7 mouse cellular contexts compared by ENCODE assay signal in the genomic region with DNA sequence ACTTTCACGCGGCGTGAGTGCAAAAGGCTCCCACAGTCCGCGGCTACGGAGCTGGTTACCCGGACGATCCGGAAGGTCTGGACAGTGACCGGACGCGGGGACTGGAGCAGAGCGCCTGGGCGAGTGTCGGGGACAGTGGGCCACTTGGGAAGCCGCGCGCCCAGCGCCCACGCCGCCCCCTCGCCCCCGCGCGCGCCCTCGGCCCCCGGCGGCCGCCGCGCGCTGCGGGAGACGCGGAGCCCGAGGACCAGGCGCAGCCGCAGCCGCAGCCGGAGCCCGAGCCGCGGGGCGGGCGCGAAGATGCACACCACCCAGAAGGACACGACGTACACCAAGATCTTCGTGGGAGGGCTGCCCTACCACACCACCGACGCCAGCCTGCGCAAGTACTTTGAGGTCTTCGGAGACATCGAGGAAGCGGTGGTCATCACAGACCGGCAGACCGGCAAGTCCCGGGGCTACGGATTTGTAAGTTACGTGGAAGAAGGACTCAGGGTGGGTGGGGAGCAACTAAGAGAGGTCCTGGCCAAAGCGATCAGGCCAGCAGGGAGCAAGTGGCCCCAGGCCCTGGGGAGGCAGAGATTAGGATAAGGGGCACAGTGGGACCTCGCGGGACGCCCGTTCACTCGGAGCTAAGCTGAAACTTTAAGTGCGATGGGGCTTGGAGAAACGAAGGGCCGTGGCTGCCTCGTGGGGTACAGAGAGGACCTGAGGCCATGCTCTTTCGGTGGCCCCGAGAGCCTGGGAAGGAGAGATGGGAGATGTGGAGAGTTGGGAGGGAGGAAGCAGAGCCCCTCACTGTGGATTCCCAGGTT. TPM values are rescaled to one million over a fixed set of nuclear protein-coding genes. Genes with fewer than 3 reads are reported as not detected.
A peak's percentile ranks its signal among the peaks of the same experiment; 100 is the strongest.
DNase-seq lines count a peak whose midpoint lies in the region; ATAC-seq and TF ChIP-seq lines count a peak whose summit lies in the region.

No protein-coding gene starts in this region.

- no peak for TF ChIP-seq CTCF in stomach, postnatal 0 days (IDR thresholded peaks at IDR 0.05; ENCODE audit: low read depth)

- peaks cover 15% of the 10 kb centered on the region for H3K4me1 ChIP-seq in megakaryocyte, embryonic 14.5 days
- no peaks in the 10 kb centered on the region for H3K4me1 ChIP-seq in brown adipose tissue, adult 24 weeks (ENCODE audit: control insufficient read depth, insufficient read depth, insufficient read length, low read length)
- H3K4me1 ChIP-seq in forebrain, embryonic 14.5 days (ENCODE audit: control insufficient read depth, insufficient read depth, low read length) = no peaks in the 10 kb centered on the region
- peaks cover 4% of the 10 kb centered on the region; the same call in 1 of the 2 replicates for H3K4me1 ChIP-seq in midbrain, embryonic 11.5 days (ENCODE audit: control insufficient read depth, insufficient read depth, low read length)
- H3K4me1 ChIP-seq in stomach, postnatal 0 days (replicated peaks; ENCODE audit: control insufficient read depth, insufficient read depth) = no peaks in the 10 kb centered on the region

- H3K9me3 ChIP-seq in megakaryocyte, embryonic 14.5 days = 0 out of 2 replicates have a peak, but pooled peaks cover 3% of the 10 kb centered on the region
- no peaks in the 10 kb centered on the region for H3K9me3 ChIP-seq in forebrain, embryonic 14.5 days (replicated peaks; ENCODE audit: control insufficient read depth, low read length)
- H3K9me3 ChIP-seq in midbrain, embryonic 11.5 days (ENCODE audit: control insufficient read depth, low read length) = no peaks in the 10 kb centered on the region
- no peaks in the 10 kb centered on the region for H3K9me3 ChIP-seq in stomach, postnatal 0 days (ENCODE audit: control insufficient read depth, low read length)

- WGBS in forebrain, embryonic 14.5 days = under 1% methylated on average over 73 of the region's 73 CpGs
- WGBS in midbrain, embryonic 11.5 days = under 1% methylated on average over 72 of the region's 73 CpGs
- 2% methylated on average over 62 of the region's 73 CpGs for WGBS in stomach, postnatal 0 days

- peaks cover 60% of the 10 kb centered on the region for H3K27me3 ChIP-seq in megakaryocyte, embryonic 14.5 days (replicated peaks)
- H3K27me3 ChIP-seq in forebrain, embryonic 14.5 days (replicated peaks; ENCODE audit: control insufficient read depth, insufficient read depth, low read length) = no peaks in the 10 kb centered on the region
- no peaks in the 10 kb centered on the region for H3K27me3 ChIP-seq in midbrain, embryonic 11.5 days (ENCODE audit: control insufficient read depth, insufficient read depth, low read length)
- H3K27me3 ChIP-seq in stomach, postnatal 0 days (ENCODE audit: control insufficient read depth, insufficient read depth, low read length) = no peaks in the 10 kb centered on the region

- no peak for TF ChIP-seq EP300 in stomach, postnatal 0 days (optimal IDR thresholded peaks at IDR 0.05)

- peak overlapping the region; percentile 81 for H3K9ac ChIP-seq in forebrain, embryonic 14.5 days (ENCODE audit: low read length)
- H3K9ac ChIP-seq in midbrain, embryonic 11.5 days (ENCODE audit: low read length) = peak overlapping the region; percentile 83
- peak overlapping the region; percentile 63 for H3K9ac ChIP-seq in stomach, postnatal 0 days (ENCODE audit: low read length)

- H3K27ac ChIP-seq in brown adipose tissue, adult 24 weeks (replicated peaks; ENCODE audit: low read depth, low read length) = no peak overlapping the region
- peak overlapping the region; percentile 55; the same call in 1 of the 2 replicates for H3K27ac ChIP-seq in forebrain, embryonic 14.5 days (ENCODE audit: low read depth, low read length)
- peak overlapping the region; percentile 71 for H3K27ac ChIP-seq in midbrain, embryonic 11.5 days (ENCODE audit: low read depth, low read length)
- peak overlapping the region; percentile 61 for H3K27ac ChIP-seq in stomach, postnatal 0 days (replicated peaks)

- no peak for DNase-seq in forebrain, embryonic 14.5 days (ENCODE audit: low spot score)
- peak; percentile 4 for DNase-seq in kidney, postnatal 14 days
- peak; percentile 95 for DNase-seq in midbrain, embryonic 11.5 days (ENCODE audit: low spot score, missing footprints)
- peak; percentile 24 for DNase-seq in stomach, postnatal 0 days (ENCODE audit: low spot score)

- H3K36me3 ChIP-seq in megakaryocyte, embryonic 14.5 days (replicated peaks; ENCODE audit: low read length) = no peaks in the 10 kb centered on the region
- no peaks in the 10 kb centered on the region for H3K36me3 ChIP-seq in forebrain, embryonic 14.5 days (ENCODE audit: control insufficient read depth, insufficient read depth, low read length)
- no peaks in the 10 kb centered on the region for H3K36me3 ChIP-seq in midbrain, embryonic 11.5 days (ENCODE audit: control insufficient read depth, insufficient read depth, low read length)
- H3K36me3 ChIP-seq in stomach, postnatal 0 days (ENCODE audit: control insufficient read depth, insufficient read depth, low read length) = no peaks in the 10 kb centered on the region

- H3K4me3 ChIP-seq in megakaryocyte, embryonic 14.5 days (replicated peaks) = peak overlapping the region; percentile 90
- H3K4me3 ChIP-seq in brown adipose tissue, adult 24 weeks (ENCODE audit: insufficient read depth, low read depth, low read length) = peak overlapping the region; percentile 58
- peak overlapping the region; percentile 59 for H3K4me3 ChIP-seq in forebrain, embryonic 14.5 days (ENCODE audit: low read depth, low read length)
- peak overlapping the region; percentile 78 for H3K4me3 ChIP-seq in midbrain, embryonic 11.5 days (ENCODE audit: low read depth, low read length)
- peak overlapping the region; percentile 56 for H3K4me3 ChIP-seq in stomach, postnatal 0 days (ENCODE audit: low read depth, low read length)

- peak overlapping the region; percentile 94 for H3K4me2 ChIP-seq in forebrain, embryonic 14.5 days (ENCODE audit: low read length)
- peak overlapping the region; percentile 79 for H3K4me2 ChIP-seq in midbrain, embryonic 11.5 days
- peak overlapping the region; percentile 83 for H3K4me2 ChIP-seq in stomach, postnatal 0 days (replicated peaks; ENCODE audit: low read depth)

- no peak for ATAC-seq in megakaryocyte, adult 5-6 weeks (ENCODE audit: poor library complexity, severe bottlenecking)
- ATAC-seq in forebrain, embryonic 14.5 days = peak; percentile 61
- peak; percentile 70 for ATAC-seq in midbrain, embryonic 11.5 days (ENCODE audit: low FRiP score)
- peak; percentile 51; the same call in 1 of the 2 replicates for ATAC-seq in stomach, postnatal 0 days (ENCODE audit: low FRiP score, low TSS enrichment)

RNA-seq across cellular contexts. Expression of gene Rbm24, which starts 0.7 kb away (rescaled TPM):
- polyA plus RNA-seq in megakaryocyte, embryonic 14.5 days (2012; ENCODE audit: insufficient read depth, low replicate concordance) = not detected in 2 replicates
- not detected in 2 replicates for total RNA-seq in megakaryocyte, adult 5-6 weeks (2015)
- total RNA-seq in megakaryocyte, adult 5-6 weeks (2017) = not detected in 2 replicates
- polyA plus RNA-seq in brown adipose tissue, adult 24 weeks (2012; ENCODE audit: insufficient read depth, insufficient read length, missing spikeins) = 1.3 and 3.7 TPM in 2 replicates
- 7.6 and 7.7 TPM in 2 replicates for polyA plus RNA-seq in forebrain, embryonic 14.5 days (2014; fragmentation: Nextera tagmentation; extraction: Ambion mirVana)
- polyA plus RNA-seq in midbrain, embryonic 11.5 days (2014; fragmentation: Nextera tagmentation; extraction: Ambion mirVana) = 3.9 and 4.8 TPM in 2 replicates
- 1.2 and 1.4 TPM in 2 replicates for polyA plus RNA-seq in stomach, postnatal 0 days (2015; fragmentation: Nextera tagmentation; extraction: Ambion mirVana)
